Mouse (Mus musculus): ENCODE data around the gene Ifi211. TPM values are rescaled to one million over a fixed set of nuclear protein-coding genes. Genes with fewer than 3 reads are reported as not detected.
"Not testable (repeated sequence)": the region's sequence is repeated elsewhere in the genome, so short reads cannot be mapped to it uniquely, and the experiment has no call there.

Gene Ifi211
- polyA plus RNA-seq, 1 experiment from 2014 or later = 1.1 TPM

- H3K4me1 ChIP-seq (ENCODE audit: control insufficient read depth, insufficient read depth, low read length); ATAC-seq (ENCODE audit: insufficient read depth, low FRiP score); H3K9ac ChIP-seq (ENCODE audit: low read length); H3K4me3 ChIP-seq (replicated peaks; ENCODE audit: low read length); H3K9me3 ChIP-seq (replicated peaks; ENCODE audit: control insufficient read depth, low read length); H3K4me2 ChIP-seq (ENCODE audit: low read depth, low read length); H3K27ac ChIP-seq (ENCODE audit: low read length); H3K27me3 ChIP-seq (ENCODE audit: control insufficient read depth, insufficient read depth, low read length); H3K36me3 ChIP-seq (ENCODE audit: control insufficient read depth, insufficient read depth, low read length): not testable (repeated sequence)
- 88% methylated on average over 2 of the region's 2 CpGs for WGBS
Observed at GRCm38 (mm10) chr1:173941522-173941921, 28.7 kb upstream of the Ifi211 start.

- not testable (repeated sequence) for H3K9ac ChIP-seq (ENCODE audit: low read length); H3K4me3 ChIP-seq (replicated peaks; ENCODE audit: low read length); H3K4me1 ChIP-seq (ENCODE audit: control insufficient read depth, insufficient read depth, low read length); ATAC-seq (ENCODE audit: insufficient read depth, low FRiP score); H3K9me3 ChIP-seq (replicated peaks; ENCODE audit: control insufficient read depth, low read length); H3K27ac ChIP-seq (ENCODE audit: low read length); H3K4me2 ChIP-seq (ENCODE audit: low read depth, low read length); H3K27me3 ChIP-seq (ENCODE audit: control insufficient read depth, insufficient read depth, low read length); H3K36me3 ChIP-seq (ENCODE audit: control insufficient read depth, insufficient read depth, low read length)
- WGBS = 67% methylated on average over 3 of the region's 3 CpGs
Observed at GRCm38 (mm10) chr1:173919279-173919678, 6.4 kb upstream of the Ifi211 start.

GRCm38 (mm10) chr1:173914559-173914958 lies 1.7 kb upstream of the Ifi211 start:
- Histone ChIP-seq H3K4me1 (ENCODE audit: control insufficient read depth, insufficient read depth, low read length) (no peaks in the 10 kb centered on the region), H3K9me3 (replicated peaks; ENCODE audit: control insufficient read depth, low read length) (no peaks in the 10 kb centered on the region), H3K27ac (ENCODE audit: low read length) (no peak overlapping the region), H3K36me3 (ENCODE audit: control insufficient read depth, insufficient read depth, low read length) (no peaks in the 10 kb centered on the region), H3K4me2 (ENCODE audit: low read depth, low read length) (no peak overlapping the region), H3K4me3 (replicated peaks; ENCODE audit: low read length) (no peak overlapping the region), H3K27me3 (ENCODE audit: control insufficient read depth, insufficient read depth, low read length) (no peaks in the 10 kb centered on the region), H3K9ac (ENCODE audit: low read length) (no peak overlapping the region)
- no peak for ATAC-seq (ENCODE audit: insufficient read depth, low FRiP score)
- 78% methylated on average over 2 of the region's 2 CpGs for WGBS

GRCm38 (mm10) chr1:173913256-173913791 lies 478 bp upstream of the Ifi211 start:
- H3K27ac ChIP-seq (ENCODE audit: low read length); H3K9ac ChIP-seq (ENCODE audit: low read length); H3K4me1 ChIP-seq (ENCODE audit: control insufficient read depth, insufficient read depth, low read length); ATAC-seq (ENCODE audit: insufficient read depth, low FRiP score); H3K9me3 ChIP-seq (replicated peaks; ENCODE audit: control insufficient read depth, low read length); H3K36me3 ChIP-seq (ENCODE audit: control insufficient read depth, insufficient read depth, low read length); H3K27me3 ChIP-seq (ENCODE audit: control insufficient read depth, insufficient read depth, low read length); H3K4me3 ChIP-seq (replicated peaks; ENCODE audit: low read length); H3K4me2 ChIP-seq (ENCODE audit: low read depth, low read length): not testable (repeated sequence)

GRCm38 (mm10) chr1:173911808-173912464 lies 910 bp downstream of the Ifi211 start:
- WGBS = 83% methylated on average over 2 of the region's 2 CpGs
- H3K27me3 ChIP-seq (ENCODE audit: control insufficient read depth, insufficient read depth, low read length) = no peaks in the 10 kb centered on the region
- no peaks in the 10 kb centered on the region for H3K9me3 ChIP-seq (replicated peaks; ENCODE audit: control insufficient read depth, low read length)
- no peaks in the 10 kb centered on the region for H3K36me3 ChIP-seq (ENCODE audit: control insufficient read depth, insufficient read depth, low read length)
- H3K4me2 ChIP-seq (ENCODE audit: low read depth, low read length) = no peak overlapping the region
- H3K27ac ChIP-seq (ENCODE audit: low read length) = no peak overlapping the region
- H3K9ac ChIP-seq (ENCODE audit: low read length) = no peak overlapping the region
- H3K4me3 ChIP-seq (replicated peaks; ENCODE audit: low read length) = no peak overlapping the region
- ATAC-seq (ENCODE audit: insufficient read depth, low FRiP score) = no peak
- H3K4me1 ChIP-seq (ENCODE audit: control insufficient read depth, insufficient read depth, low read length) = no peaks in the 10 kb centered on the region

GRCm38 (mm10) chr1:173908390-173908789 lies 4.5 kb downstream of the Ifi211 start:
- H3K27me3 ChIP-seq (ENCODE audit: control insufficient read depth, insufficient read depth, low read length); H3K9me3 ChIP-seq (replicated peaks; ENCODE audit: control insufficient read depth, low read length); ATAC-seq (ENCODE audit: insufficient read depth, low FRiP score); H3K27ac ChIP-seq (ENCODE audit: low read length); H3K4me3 ChIP-seq (replicated peaks; ENCODE audit: low read length); H3K4me2 ChIP-seq (ENCODE audit: low read depth, low read length); H3K4me1 ChIP-seq (ENCODE audit: control insufficient read depth, insufficient read depth, low read length); H3K36me3 ChIP-seq (ENCODE audit: control insufficient read depth, insufficient read depth, low read length); H3K9ac ChIP-seq (ENCODE audit: low read length): not testable (repeated sequence)

- 73% methylated on average over 4 of the region's 4 CpGs for WGBS
- H3K9me3 ChIP-seq (replicated peaks; ENCODE audit: control insufficient read depth, low read length); H3K4me2 ChIP-seq (ENCODE audit: low read depth, low read length); H3K36me3 ChIP-seq (ENCODE audit: control insufficient read depth, insufficient read depth, low read length); ATAC-seq (ENCODE audit: insufficient read depth, low FRiP score); H3K4me1 ChIP-seq (ENCODE audit: control insufficient read depth, insufficient read depth, low read length); H3K27ac ChIP-seq (ENCODE audit: low read length); H3K9ac ChIP-seq (ENCODE audit: low read length); H3K4me3 ChIP-seq (replicated peaks; ENCODE audit: low read length); H3K27me3 ChIP-seq (ENCODE audit: control insufficient read depth, insufficient read depth, low read length): not testable (repeated sequence)
Observed at GRCm38 (mm10) chr1:173905885-173906284, 7.0 kb downstream of the Ifi211 start.

- not testable (repeated sequence) for H3K9me3 ChIP-seq (replicated peaks; ENCODE audit: control insufficient read depth, low read length); H3K4me3 ChIP-seq (replicated peaks; ENCODE audit: low read length); H3K4me2 ChIP-seq (ENCODE audit: low read depth, low read length); H3K4me1 ChIP-seq (ENCODE audit: control insufficient read depth, insufficient read depth, low read length); H3K27ac ChIP-seq (ENCODE audit: low read length); H3K36me3 ChIP-seq (ENCODE audit: control insufficient read depth, insufficient read depth, low read length); H3K27me3 ChIP-seq (ENCODE audit: control insufficient read depth, insufficient read depth, low read length); H3K9ac ChIP-seq (ENCODE audit: low read length); ATAC-seq (ENCODE audit: insufficient read depth, low FRiP score)
Observed at GRCm38 (mm10) chr1:173889741-173890140, 23.1 kb downstream of the Ifi211 start.

GRCm38 (mm10) chr1:173887026-173887787 lies 25.6 kb downstream of the Ifi211 start:
- H3K36me3 ChIP-seq (ENCODE audit: control insufficient read depth, insufficient read depth, low read length); H3K4me3 ChIP-seq (replicated peaks; ENCODE audit: low read length); H3K27me3 ChIP-seq (ENCODE audit: control insufficient read depth, insufficient read depth, low read length); H3K4me2 ChIP-seq (ENCODE audit: low read depth, low read length); ATAC-seq (ENCODE audit: insufficient read depth, low FRiP score); H3K9ac ChIP-seq (ENCODE audit: low read length); H3K4me1 ChIP-seq (ENCODE audit: control insufficient read depth, insufficient read depth, low read length); H3K9me3 ChIP-seq (replicated peaks; ENCODE audit: control insufficient read depth, low read length); H3K27ac ChIP-seq (ENCODE audit: low read length): not testable (repeated sequence)
- WGBS = no CpG with 5 or more reads among the region's 2 CpGs

All from stomach, embryonic 16.5 days (tissue).